Mouse (Mus musculus): ENCODE data around the gene Zic2.

- TF ChIP-seq CTCF (IDR thresholded peaks at IDR 0.05; ENCODE audit: low read depth, low read length) (no peak), GATA1 (IDR thresholded peaks at IDR 0.05; ENCODE audit: borderline replicate concordance, low read length) (no peak)
These were observed 10.5 kb downstream of the Zic2 start for GRCm38 (mm10) chr14:122485635-122486181.
